Mouse (Mus musculus) neural tube, embryonic 11.5 days (tissue): ENCODE data around the gene Hoxc9. TPM values are rescaled to one million over a fixed set of nuclear protein-coding genes. Genes with fewer than 3 reads are reported as not detected.

ENCODE experiments used
- ATAC-seq: fragments of 200-750 bp; cut with Nextera tagmentation; 2 replicates; pipeline ENCODE4 v1.8.0; 2017; ENCODE audit warnings: moderate number of reproducible peaks, mild to moderate bottlenecking, moderate TSS enrichment, moderate library complexity; ENCODE audit not compliant: insufficient read depth, low FRiP score, low TSS enrichment
- DNase-seq: peaks from one replicate; pipeline ENCODE4 v3.0.0-alpha.2; 2015; ENCODE audit warnings: low spot score
- H3K27ac ChIP-seq: fragments of 300-500 bp; sonication (generic); 2 replicates; pipeline ENCODE4 v1.5.1; 2014; ENCODE audit warnings: low read depth, mild to moderate bottlenecking, low read length
- H3K27me3 ChIP-seq: fragments of 300-500 bp; sonication (generic); 2 replicates; pipeline ENCODE4 v1.6.1; 2014; ENCODE audit warnings: mild to moderate bottlenecking, low read length, mixed read lengths; ENCODE audit not compliant: control insufficient read depth, insufficient read depth
- H3K36me3 ChIP-seq: fragments of 300-500 bp; sonication (generic); 2 replicates; pipeline ENCODE4 v1.6.1; 2014; ENCODE audit warnings: mild to moderate bottlenecking, low read length, moderate library complexity, mixed read lengths; ENCODE audit not compliant: control insufficient read depth, insufficient read depth
- H3K4me1 ChIP-seq: fragments of 300-500 bp; sonication (generic); 2 replicates; pipeline ENCODE4 v1.6.1; 2014; ENCODE audit warnings: low read length, mixed read lengths; ENCODE audit not compliant: control insufficient read depth, insufficient read depth
- H3K4me2 ChIP-seq: fragments of 300-500 bp; sonication (generic); 2 replicates; pipeline ENCODE4 v1.6.1; 2014; ENCODE audit warnings: low read depth, mild to moderate bottlenecking, moderate library complexity
- H3K4me3 ChIP-seq: fragments of 300-500 bp; sonication (generic); 2 replicates; pipeline ENCODE4 v1.5.1; 2014; ENCODE audit warnings: low read depth, low read length
- H3K9ac ChIP-seq: fragments of 300-500 bp; sonication (generic); 2 replicates; pipeline ENCODE4 v1.6.1; 2014; ENCODE audit warnings: mild to moderate bottlenecking, low read length
- H3K9me3 ChIP-seq: fragments of 300-500 bp; sonication (generic); 2 replicates; pipeline ENCODE4 v1.6.1; 2016; ENCODE audit warnings: low read length; ENCODE audit not compliant: control insufficient read depth
- WGBS: fragments of 180-500 bp; shearing (Covaris S2); extraction: QIAGEN DNeasy Blood & Tissue Kit; methylation state at CpG from one replicate; pipeline ENCODE4 v1.1.7; 2014; 5-methylcytosine and 5-hydroxymethylcytosine counted together
- polyA plus RNA-seq: library from polyadenylated mRNA; unstranded; fragments of >200 nt; fragmentation: Nextera tagmentation; extraction: Ambion mirVana; gene quantifications from 2 replicates; pipeline ENCODE4 v1.2.1, GENCODE M21; 2014

The Hoxc9 gene
- polyA plus RNA-seq: 36.1 and 40.0 TPM in 2 replicates

GRCm38 (mm10) chr15:102976171-102976570 is at the start of gene Hoxc9:
TSS of gene Hoxc9 (plus strand) at chr15:102976439.
- Histone ChIP-seq H3K4me3 (peak within 1 kb of the TSS; percentile 95), H3K4me2 (peak within 1 kb of the TSS; percentile 90), H3K36me3 (no peaks in the 10 kb centered on the region), H3K27me3 (peaks cover 73% of the 10 kb centered on the region), H3K27ac (peak within 1 kb of the TSS; percentile 98), H3K4me1 (peaks cover 4% of the 10 kb centered on the region; the same call in 1 of the 2 replicates), H3K9ac (peak within 1 kb of the TSS; percentile 100), H3K9me3 (no peaks in the 10 kb centered on the region)
- 3% methylated on average over 12 of the region's 20 CpGs for WGBS
- DNase-seq (no peak), ATAC-seq (no peak)

- H3K4me3 ChIP-seq: no peak overlapping the region
- ATAC-seq: no peak
- under 1% methylated on average over 39 of the region's 40 CpGs for WGBS
- no peaks in the 10 kb centered on the region for H3K4me1 ChIP-seq
- no peaks in the 10 kb centered on the region for H3K36me3 ChIP-seq
- H3K9me3 ChIP-seq: no peaks in the 10 kb centered on the region
- no peak for DNase-seq
- H3K27me3 ChIP-seq: peaks cover 97% of the 10 kb centered on the region
- no peak overlapping the region for H3K27ac ChIP-seq
- H3K4me2 ChIP-seq: no peak overlapping the region
- no peak overlapping the region for H3K9ac ChIP-seq
Measured at GRCm38 (mm10) chr15:102927032-102927645, 49.1 kb upstream of the Hoxc9 start.

GRCm38 (mm10) chr15:102931706-102932358 is 44.4 kb upstream of the Hoxc9 start:
- no peak overlapping the region for H3K4me3 ChIP-seq
- ATAC-seq (no peak), DNase-seq (no peak)
- H3K9ac ChIP-seq: no peak overlapping the region; the same call in 1 of the 2 replicates
- 2% methylated on average over 23 of the region's 23 CpGs for WGBS
- H3K36me3 ChIP-seq: no peaks in the 10 kb centered on the region
- H3K9me3 ChIP-seq: no peaks in the 10 kb centered on the region
- H3K4me2 ChIP-seq: no peak overlapping the region
- no peaks in the 10 kb centered on the region for H3K4me1 ChIP-seq
- H3K27me3 ChIP-seq: peaks cover 100% of the 10 kb centered on the region
- H3K27ac ChIP-seq: no peak overlapping the region

GRCm38 (mm10) chr15:102934438-102934837 is 41.8 kb upstream of the Hoxc9 start:
- H3K4me3 ChIP-seq: no peak overlapping the region
- peaks cover 100% of the 10 kb centered on the region for H3K27me3 ChIP-seq
- H3K9ac ChIP-seq: peak overlapping the region; percentile 6; the same call in 1 of the 2 replicates
- no peaks in the 10 kb centered on the region for H3K9me3 ChIP-seq
- no peaks in the 10 kb centered on the region for H3K4me1 ChIP-seq
- WGBS: 1% methylated on average over 12 of the region's 12 CpGs
- H3K36me3 ChIP-seq: no peaks in the 10 kb centered on the region
- no peak for DNase-seq
- no peak overlapping the region for H3K4me2 ChIP-seq
- H3K27ac ChIP-seq: no peak overlapping the region
- ATAC-seq: no peak

- DNase-seq (no peak), ATAC-seq (no peak)
- no peaks in the 10 kb centered on the region for H3K4me1 ChIP-seq
- peak overlapping the region; percentile 6; the same call in 1 of the 2 replicates for H3K9ac ChIP-seq
- no peaks in the 10 kb centered on the region for H3K9me3 ChIP-seq
- peaks cover 100% of the 10 kb centered on the region for H3K27me3 ChIP-seq
- H3K36me3 ChIP-seq: no peaks in the 10 kb centered on the region
- 0 out of 2 replicates have a peak overlapping the region, but pooled peaks have one; percentile 9 for H3K4me2 ChIP-seq
- under 1% methylated on average over 25 of the region's 27 CpGs for WGBS
- no peak overlapping the region for H3K27ac ChIP-seq
- no peak overlapping the region for H3K4me3 ChIP-seq
Measured at GRCm38 (mm10) chr15:102934897-102935296, 41.3 kb upstream of the Hoxc9 start.

- H3K4me3 ChIP-seq: peak within 1 kb of the TSS; percentile 19
- H3K27me3 ChIP-seq: peaks cover 100% of the 10 kb centered on the region
- no peaks in the 10 kb centered on the region for H3K4me1 ChIP-seq
- H3K9ac ChIP-seq: peak within 1 kb of the TSS; percentile 32
- H3K27ac ChIP-seq: no peak within 1 kb of the TSS
- no peak for DNase-seq
- 2% methylated on average over 31 of the region's 31 CpGs for WGBS
- ATAC-seq: no peak
- H3K36me3 ChIP-seq: no peaks in the 10 kb centered on the region
- H3K9me3 ChIP-seq: no peaks in the 10 kb centered on the region
- H3K4me2 ChIP-seq: no peak within 1 kb of the TSS
Measured at GRCm38 (mm10) chr15:102936279-102936972, 39.8 kb upstream of the Hoxc9 start, which contains the start of gene Hoxc12. TSS of gene Hoxc12 (plus strand) at chr15:102936757.

- DNase-seq (no peak), ATAC-seq (no peak)
- Histone ChIP-seq H3K4me1 (no peaks in the 10 kb centered on the region), H3K9ac (peak overlapping the region; percentile 32), H3K9me3 (no peaks in the 10 kb centered on the region), H3K36me3 (no peaks in the 10 kb centered on the region), H3K4me2 (no peak overlapping the region), H3K27me3 (peaks cover 100% of the 10 kb centered on the region), H3K4me3 (peak overlapping the region; percentile 19), H3K27ac (no peak overlapping the region)
- WGBS: under 1% methylated on average over 50 of the region's 50 CpGs
Measured at GRCm38 (mm10) chr15:102937036-102937666, 39.1 kb upstream of the Hoxc9 start.
